Mouse (Mus musculus) left cerebral cortex, postnatal 4 days (tissue): ENCODE results near the gene Rfng. TPM values are rescaled to one million over a fixed set of nuclear protein-coding genes. Genes with fewer than 3 reads are reported as not detected.
"Not testable (repeated sequence)": the region's sequence is repeated elsewhere in the genome, so short reads cannot be mapped to it uniquely, and the experiment has no call there.

Source experiments
- DNase-seq: peaks from one replicate; pipeline ENCODE4 v3.0.0-alpha.2; 2022
- intact Hi-C: fragments of 180-260 bp; cut with DNase I; formaldehyde crosslinking; loops from one replicate; pipeline ENCODE4 v1.15.1; 2025
- total RNA-seq, 2 experiments: library from RNA; stranded (reverse); gene quantifications; 2 replicates each; pipeline ENCODE4 v1.2.3; 2021

Rfng gene
- total RNA-seq, 2 experiments from 2014 or later, result 82.1 to 87.1 TPM

DNA sequence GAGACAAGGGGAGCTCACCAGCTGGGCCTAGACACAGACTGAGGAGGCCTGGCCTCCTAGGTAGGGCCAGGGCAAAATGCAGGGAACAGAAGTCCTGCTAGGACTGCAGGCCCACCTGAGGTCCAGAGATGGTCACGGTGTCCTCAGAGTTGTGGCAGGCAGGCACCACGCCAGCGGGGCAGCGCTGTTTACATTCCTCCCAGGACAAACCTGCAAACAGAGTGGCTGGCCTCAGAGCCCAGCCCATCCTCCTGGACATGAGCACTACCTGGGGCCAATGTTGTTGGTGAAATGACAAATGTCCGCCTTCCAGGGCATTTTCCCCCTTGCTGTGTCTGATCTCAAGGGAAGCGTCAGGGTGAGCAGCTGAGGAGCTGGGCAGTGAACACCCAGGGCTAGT is 33.4 kb upstream of the Rfng start:
- intact Hi-C loops, result no loop called here
- no peak for DNase-seq

DNA sequence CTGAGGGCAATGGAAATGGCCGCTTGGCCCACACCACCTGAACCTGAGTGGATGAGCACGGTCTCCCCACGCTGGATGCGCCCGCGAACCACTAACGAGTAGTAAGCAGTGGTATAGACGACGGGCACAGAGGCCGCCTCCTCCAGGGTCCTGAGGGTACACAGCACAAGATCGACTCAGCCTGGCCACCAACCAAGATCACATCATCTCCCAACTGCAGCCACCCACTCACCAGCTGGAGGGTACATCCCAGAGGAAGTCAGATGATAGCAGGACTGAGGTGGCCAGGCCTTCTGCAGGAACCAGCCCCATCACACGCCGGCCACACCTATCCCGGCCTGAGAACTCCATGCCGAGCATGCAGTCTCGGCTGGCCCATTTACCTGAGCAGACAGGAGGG is 28.1 kb upstream of the Rfng start:
- DNase-seq, result no peak
- intact Hi-C loops, result no loop called here

DNA sequence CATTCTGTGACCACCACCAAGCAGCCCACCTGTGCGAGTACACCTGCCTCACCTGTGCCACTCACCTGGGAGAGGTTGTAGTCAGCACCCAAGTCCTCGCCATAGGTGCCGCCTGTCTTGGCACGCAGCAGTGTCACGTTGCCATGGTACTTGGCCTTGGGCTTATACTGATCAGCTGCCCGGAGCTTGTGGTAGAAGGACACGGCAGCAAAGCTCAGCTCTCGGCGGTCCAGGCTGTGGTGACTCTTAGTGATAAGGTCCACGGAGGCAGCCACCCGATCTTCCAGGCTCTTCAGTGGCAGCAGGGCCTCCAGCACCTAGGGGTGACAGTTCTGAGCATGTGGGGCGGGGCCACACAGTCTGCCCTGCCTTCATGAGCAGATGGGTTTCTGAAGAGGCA is 24.0 kb upstream of the Rfng start:
- intact Hi-C loops, result no loop called here
- DNase-seq, result no peak

DNA sequence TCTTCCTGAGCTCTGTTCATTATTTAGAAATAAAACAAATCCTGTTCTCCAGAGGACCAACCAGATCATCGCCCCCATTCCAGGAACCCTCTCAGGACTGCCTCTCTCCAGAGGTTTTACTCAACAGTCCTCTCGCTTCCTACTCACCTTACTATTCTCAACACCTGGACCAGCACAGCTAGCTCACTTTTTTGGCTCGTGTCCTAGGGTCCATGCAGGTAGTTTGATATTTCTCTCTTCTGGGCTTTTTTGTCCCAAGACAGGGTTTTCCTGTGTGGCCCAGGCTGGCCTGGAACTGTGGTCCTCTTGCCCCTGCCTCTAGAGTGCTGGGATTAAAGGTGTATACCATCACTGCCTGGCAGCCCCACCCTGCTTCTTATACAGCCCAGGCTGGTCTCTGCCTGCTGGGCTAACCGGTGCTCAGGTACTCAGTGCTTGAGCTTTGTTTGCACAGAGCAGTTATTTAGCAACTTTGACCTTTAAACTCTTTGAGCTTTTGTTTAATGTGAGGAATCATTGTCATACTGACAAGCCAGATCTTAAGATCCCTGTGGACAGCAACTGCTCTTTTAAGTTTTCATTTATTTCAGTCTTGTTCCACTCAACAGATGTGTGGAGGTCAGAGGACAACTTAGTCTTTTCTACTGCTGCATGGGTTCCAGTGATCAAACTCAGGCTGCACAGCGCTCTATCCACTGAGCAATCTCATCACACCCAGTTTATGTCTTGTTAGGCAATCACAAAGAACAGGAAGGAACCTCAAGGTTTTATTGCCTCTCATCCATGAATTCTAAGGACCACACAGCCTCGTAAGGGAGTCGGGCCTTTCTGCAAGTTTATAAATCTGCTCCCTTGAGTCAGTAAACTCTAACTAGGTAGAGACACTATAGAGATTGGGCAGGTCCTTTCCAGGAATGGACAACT is 21.6 kb upstream of the Rfng start:
- intact Hi-C loops, result no loop called here
- no peak for DNase-seq

DNA sequence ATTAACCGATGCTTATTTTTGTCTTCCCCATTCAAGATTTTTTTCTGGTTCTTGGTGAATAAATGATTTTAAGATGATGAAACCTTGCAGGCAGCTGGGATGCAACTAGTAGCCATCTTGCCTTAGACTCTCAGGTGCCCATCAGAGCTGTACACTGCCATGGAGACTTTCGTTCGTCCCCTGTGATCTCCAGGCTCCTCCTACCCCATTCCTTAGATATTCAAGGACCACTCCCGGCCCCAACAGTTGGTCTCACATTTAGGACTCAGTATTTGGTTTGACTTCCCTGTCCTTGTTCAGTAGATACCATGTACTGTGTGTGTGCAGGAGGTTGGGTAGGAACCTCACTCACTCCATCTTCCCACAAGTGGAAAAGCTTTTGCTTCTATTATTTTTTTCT is 20.8 kb upstream of the Rfng start:
- DNase-seq, result no peak
- intact Hi-C loops, result no loop called here

DNA sequence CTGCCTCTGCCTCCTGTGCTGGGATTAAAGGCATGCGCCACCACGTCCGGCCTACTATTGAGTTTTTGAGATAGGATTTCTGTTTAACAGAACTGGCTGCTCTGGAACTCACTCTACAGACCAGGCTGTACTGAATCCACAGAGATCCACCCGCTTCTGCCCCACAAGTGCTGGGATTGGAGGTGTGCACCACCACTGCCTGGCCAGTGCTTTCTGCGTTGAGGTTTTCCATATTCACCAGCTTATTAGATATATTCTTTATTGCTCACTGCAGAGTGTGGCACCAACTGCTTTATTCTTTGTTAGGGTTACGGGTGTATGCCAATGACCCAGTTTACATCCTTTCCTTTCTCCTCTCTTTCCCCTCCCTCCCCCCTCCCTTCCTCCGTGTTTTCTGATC is 20.3 kb upstream of the Rfng start:
- no peak for DNase-seq
- intact Hi-C loops, result no loop called here

DNA sequence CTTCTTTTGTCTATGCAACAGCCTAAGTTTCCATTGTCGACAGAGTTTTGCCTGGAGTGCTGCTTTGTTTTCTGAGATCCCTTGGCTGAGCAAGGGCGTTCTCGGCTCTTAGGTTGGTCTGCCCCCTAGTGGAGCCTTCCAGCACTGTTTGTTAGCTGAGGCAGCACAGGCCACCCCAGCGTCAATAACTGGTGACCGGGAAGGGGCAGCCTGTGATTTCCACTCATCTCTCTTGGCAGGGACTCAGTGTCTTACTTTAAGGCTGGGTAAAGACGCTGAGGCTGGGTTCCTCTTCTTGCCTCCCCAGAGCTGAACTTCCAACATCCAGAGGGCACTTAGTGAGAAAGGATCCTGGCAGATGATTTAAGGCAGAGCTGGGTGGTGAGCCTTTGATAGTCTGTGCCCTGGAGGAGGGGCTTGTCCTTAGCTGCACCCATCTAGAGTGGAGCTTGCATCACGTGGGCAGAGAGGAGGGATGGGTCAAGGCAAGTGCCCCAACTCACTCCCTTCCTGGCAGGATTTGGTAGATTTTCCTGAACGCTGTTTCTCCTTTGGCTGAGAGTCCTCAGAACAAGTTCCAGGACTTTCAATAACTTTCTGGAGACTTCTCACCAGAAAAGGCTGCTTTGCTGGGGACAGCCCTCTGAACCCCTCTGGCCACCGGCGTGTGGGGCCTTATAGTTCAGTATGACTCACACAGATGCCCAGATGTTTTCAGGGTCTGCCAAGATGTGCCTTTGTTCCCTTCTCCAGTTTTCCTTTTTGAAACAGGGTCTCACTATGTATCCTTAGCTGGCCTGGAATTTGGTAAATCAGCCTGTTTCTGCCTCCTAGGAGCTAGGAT is 16.3 kb upstream of the Rfng start:
- intact Hi-C loops, result no loop called here

DNA sequence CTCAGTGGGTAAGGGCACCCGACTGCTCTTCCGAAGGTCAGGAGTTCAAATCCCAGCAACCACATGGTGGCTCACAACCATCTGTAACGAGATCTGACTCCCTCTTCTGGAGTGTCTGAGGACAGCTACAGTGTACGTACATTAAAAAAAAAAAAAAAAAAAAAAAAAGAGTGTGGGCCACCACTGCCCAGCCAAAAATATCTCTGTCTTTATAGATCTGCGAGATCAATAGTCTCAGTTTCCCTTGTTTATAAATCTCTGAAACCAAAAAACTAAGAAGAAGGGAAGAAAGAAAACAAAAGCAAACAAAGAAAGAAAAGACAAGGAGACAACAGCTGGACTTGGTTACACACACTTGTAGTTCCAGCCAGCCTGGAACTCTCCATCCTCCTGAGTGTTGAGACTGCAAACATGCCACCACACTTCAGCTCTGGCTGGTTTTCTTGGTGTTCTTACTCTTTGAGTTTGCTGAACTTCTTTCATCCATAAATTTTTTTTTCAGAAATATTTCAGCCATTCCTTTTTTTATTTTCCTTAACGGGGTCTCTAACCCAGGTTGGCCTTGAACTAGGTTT is 15.4 kb upstream of the Rfng start:
- intact Hi-C loops, result no loop called here
- no peak for DNase-seq

More for the DNA sequence above, 16.3 kb upstream of the Rfng start:
- peak; percentile 90 for DNase-seq

DNA sequence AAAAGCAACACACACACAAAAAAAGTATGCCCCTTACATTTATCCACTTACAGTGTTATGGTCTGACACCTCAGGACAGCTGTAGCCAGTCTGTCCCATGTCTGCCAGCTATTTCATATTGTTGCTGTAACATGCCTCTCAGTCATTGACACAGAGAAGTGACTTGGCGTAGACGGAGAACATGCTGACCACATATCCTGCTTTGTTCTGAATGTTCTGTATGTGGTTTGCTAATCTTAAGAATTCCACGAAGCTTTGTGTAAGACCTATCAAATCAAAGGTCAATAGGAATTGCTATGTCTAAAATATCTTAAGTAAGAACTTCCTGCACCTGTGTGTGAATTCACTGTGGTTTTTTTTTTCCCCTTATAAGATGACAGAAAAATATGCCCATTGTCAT is 14.2 kb upstream of the Rfng start:
- DNase-seq, result no peak
- intact Hi-C loops, result no loop called here

DNA sequence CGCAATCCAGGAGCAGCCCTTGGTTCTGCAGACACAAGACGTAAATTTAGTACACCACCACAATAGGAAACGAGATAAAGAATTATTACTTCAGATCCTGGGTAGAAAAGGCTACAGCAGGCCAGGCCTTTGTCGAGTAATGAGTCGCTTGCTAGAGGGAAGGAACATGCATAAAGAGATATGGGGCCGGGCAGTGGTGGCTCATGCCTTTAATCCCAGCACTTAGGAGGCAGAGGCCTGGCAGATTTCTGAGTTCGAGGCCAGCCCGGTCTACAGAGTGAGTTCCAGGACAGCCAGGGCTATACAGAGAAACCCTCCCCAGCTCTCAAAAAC is 12.6 kb upstream of the Rfng start:
- intact Hi-C loops, result no loop called here
- no peak for DNase-seq

DNA sequence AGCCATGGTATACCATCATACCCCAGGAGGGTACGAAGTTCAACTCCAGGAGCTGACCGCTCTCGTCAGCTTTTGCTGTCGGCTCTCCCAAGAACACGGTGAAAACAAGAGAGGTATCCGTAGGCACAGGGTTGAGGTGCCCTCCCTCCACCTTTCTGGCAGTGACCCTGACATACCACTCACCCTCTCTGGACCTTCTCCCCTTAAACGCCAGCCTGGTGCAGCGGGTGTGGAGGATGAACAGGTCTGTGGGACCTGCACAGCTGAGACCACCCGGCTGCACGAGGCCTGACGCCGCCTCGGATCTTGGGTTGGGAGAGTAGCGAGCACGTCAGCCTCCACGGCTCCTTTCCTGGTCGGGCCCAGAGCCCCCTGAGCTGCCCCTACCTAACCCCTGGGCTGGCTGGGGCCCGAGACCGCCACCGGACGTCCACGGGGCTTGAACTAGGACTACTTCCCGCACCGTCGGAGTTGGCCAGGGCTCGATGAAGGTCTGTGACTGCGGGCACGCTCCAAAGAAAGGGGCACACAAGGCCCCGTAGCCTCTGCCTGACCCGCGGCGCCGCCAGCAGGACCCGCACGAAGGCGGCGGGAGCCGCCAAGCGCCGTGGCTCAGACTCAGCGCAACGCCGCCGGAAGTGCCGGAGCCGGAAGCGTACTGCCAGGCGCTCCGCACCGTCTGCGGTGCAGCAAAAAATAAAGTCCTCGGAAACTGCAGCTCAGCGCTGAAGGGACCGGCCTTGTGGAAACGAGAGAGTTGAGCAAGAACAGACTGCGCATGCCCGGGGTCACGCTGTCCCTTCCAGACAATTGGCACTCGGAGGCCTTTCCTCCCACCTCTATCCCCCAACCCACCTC is 12.0 kb upstream of the Rfng start, which contains the start of gene Dus1l:
Dus1l (minus strand) TSS at position 648 of the 858 bp plus-strand sequence.
- intact Hi-C loops, result no loop called here
- DNase-seq, result peak; percentile 97

DNA sequence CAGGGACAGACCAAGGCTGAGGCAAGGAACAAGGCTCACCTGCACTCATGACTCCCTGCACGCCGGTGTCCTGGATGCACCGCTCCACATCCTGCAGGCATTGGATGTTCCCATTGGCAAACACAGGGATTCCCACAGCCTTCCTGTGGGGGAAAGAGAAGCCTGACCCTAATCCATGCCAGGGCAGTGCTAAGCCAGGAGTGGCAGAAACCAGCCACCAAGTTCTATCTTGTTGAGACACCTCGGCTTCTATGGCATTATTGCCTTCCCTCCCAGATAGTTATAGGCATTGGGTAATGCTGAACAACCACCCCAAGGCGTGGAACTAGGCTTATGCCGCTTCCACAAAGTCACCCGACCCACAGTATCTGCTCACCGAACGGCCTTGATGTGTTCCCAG is 8.6 kb upstream of the Rfng start:
- intact Hi-C loops, result no loop called here
- DNase-seq, result no peak

DNA sequence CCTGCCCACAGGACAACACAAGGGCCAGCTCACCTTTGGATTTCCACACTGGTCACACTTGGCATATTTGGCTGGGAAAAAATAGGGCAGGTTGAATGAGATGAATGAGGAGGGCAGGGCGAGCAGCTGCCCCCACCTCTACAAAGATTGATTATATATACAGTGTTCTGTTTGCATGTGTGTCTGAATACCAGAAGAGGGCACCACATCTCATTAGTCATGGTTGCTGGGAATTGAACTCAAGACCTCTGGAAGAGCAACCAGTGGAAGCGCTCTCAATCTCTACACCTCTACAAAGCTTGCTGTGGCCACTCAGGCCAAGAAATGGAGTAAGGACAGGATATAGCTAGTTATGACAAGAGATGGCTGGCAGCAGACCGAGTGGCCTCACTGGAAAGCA is 5.8 kb upstream of the Rfng start:
- intact Hi-C loops, result loop anchor here (10.0 kb wide), 1 partner anchor 175 kb away; the partner anchor contains the start of gene Pcyt2
- DNase-seq, result no peak

DNA sequence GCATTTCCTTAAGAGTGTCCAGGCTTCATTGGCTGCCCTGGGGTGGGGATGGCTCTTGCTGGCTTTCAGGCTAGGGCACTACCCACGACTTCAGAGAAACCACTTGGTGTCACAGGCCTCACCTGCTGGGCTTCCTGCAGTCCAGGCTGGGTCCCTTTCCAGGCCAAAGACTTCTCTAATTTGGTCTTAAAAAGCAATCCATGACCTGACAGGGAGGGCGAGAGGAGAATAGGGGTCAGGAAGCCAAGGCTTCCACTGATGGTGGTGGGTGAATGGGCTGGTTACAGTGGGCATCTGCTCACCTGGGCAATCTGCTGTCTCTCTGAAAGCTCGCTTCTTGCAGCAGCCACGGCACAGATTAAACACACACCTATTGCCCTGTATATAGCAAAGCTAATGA is 5.3 kb upstream of the Rfng start:
- intact Hi-C loops, result loop anchor here (10.0 kb wide), 1 partner anchor 175 kb away; the partner anchor contains the start of gene Pcyt2
- DNase-seq, result no peak

DNA sequence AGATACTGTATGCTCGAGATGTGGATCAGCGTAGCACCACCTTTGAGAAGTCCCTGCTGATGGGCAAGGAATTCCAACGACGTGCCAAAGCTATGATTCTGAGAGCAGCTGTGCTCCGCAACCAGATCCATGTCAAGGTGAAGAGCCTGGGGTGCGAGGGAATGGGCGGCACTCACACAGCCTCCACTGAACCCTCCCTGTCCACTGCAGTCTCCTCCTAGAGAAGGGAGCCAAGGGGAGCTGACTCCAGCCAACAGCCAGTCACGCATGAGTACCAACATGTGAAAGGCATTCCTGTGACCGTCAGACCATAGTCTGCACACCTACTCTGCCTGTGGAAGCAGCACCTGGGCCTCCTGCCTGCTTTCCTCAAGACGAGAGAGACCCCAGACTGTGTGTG is 4.5 kb upstream of the Rfng start:
- intact Hi-C loops, result loop anchor here (10.0 kb wide), 1 partner anchor 174 kb away; the partner anchor contains the start of gene Pcyt2
- not testable (repeated sequence) for DNase-seq

DNA sequence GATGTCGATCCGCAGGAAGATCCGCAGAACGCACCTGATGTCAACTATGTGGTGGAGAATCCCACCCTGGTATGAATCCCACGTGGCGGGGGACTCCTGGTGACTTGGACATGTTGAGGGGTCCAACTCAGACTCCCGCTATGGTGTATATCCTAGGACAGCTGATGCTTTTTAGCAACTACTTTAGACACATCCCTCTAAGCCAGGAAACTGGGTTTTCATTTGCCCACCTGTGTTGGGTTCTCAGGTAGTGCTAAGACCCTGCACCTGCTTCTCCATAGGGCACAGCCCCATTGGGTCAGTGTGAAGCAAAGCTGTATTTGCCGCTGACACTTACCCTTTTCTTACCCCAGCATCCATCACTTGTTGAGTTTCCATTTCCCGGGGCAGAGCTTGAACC is 1.1 kb upstream of the Rfng start:
- no peak for DNase-seq
- intact Hi-C loops, result loop anchor here (10.0 kb wide), 1 partner anchor 170 kb away; the partner anchor contains the start of gene Pcyt2

DNA sequence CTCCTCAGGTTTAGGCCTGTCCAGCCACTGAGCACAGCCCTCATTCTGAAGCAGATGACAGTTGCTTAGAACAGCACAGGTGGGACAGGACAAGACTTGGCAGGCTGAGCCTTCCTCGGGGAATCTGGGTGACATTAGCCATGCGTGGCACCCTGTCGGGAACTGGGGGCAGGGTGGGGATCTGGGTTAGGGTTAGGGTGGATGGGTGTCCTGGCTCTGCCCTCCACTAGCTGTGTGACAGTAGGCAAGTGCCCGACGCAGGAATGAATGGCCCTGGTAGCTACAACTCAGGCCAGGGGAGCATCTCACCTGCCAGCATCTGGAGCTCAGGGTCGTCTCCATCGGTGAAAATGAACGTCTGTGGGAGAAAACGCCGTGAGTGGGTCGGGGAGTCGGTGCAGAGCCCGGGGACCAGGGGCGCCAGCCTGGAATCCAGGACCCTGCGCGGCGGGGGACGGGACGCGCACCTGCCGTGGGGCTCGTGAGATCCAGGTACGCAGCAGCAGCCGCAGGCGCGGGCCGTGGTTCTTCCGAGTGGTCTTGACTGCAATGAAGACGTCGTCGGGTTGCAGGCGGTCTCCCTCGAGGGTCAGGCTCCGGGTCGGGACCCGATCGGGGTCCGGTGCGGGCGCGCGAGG is 462 bp downstream of the Rfng start:
- intact Hi-C loops, result loop anchor here (10.0 kb wide), 1 partner anchor 169 kb away; the partner anchor contains the start of gene Pcyt2
- no peak for DNase-seq

DNA sequence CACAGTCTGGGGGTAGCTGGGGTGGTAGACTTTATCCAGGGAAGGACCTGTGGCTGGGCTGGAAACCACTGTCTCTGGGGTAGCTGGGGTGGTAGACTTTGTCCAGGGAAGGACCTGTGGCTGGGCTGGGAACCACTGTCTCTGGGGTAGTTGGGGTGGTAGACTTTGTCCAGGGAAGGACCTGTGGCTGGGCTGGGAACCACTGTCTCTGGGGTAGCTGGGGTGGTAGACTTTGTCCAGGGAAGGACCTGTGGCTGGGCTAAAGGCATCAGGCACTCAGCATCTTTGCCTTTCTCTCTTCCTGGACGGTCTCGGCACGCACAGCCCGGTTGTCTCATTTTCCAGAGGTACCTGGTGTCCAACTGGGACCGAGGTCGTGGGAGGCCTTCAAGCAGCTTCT is 2.6 kb downstream of the Rfng start:
- intact Hi-C loops, result loop anchor here (10.0 kb wide), 1 partner anchor 167 kb away; the partner anchor contains the start of gene Pcyt2
- DNase-seq, result not testable (repeated sequence)

DNA sequence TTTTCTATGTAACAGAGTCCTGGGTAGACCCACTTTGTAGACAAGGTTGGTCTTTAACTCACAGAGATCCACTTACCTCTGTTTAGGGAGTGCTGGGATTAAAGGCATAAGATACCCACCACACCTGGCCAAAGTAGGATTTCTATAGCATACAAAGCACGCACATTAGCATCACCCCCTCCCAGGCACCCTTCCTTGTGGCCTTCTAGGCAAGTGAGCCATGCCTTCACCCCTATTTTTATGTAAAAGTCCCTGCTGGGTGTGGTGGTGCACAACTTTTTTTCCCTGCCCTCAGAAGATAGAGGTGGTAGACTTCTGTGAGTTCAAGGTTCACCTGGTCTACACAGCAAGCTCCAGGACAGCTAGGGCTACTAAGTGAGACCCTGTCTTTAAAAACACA is 4.1 kb downstream of the Rfng start:
- DNase-seq, result no peak

More for the DNA sequence above, 4.1 kb downstream of the Rfng start:
- intact Hi-C loops, result loop anchor here (10.0 kb wide), 1 partner anchor 165 kb away; the partner anchor contains the start of gene Pcyt2
